Mouse (Mus musculus): ENCODE measurements around the gene Rptor.

- no peak for TF ChIP-seq CTCF (IDR thresholded peaks at IDR 0.05; ENCODE audit: low read depth, low read length)
- no peak for TF ChIP-seq POLR2A (IDR thresholded peaks at IDR 0.05; ENCODE audit: extremely low read depth, insufficient read depth, low read length)
These were observed 160.2 kb downstream of the Rptor start for GRCm38 (mm10) chr11:119762911-119763310.

All from liver, adult 2 months (tissue).